Mouse (Mus musculus) gonadal fat pad, adult 2 months (tissue): Measurements from ENCODE around the gene Il11ra1. TPM values are rescaled to one million over a fixed set of nuclear protein-coding genes. Genes with fewer than 3 reads are reported as not detected.
"Not testable (repeated sequence)": the region's sequence is repeated elsewhere in the genome, so short reads cannot be mapped to it uniquely, and the experiment has no call there.

Experiments
- DNase-seq: peaks from one replicate; pipeline ENCODE4 v3.0.0-alpha.2; 2012; ENCODE audit warnings: low read depth
- polyA plus RNA-seq: library from polyadenylated mRNA; depleted of rRNA; stranded (reverse); fragments of >200 nt; gene quantifications from 2 replicates; pipeline ENCODE4 v1.2.3, GENCODE M21; 2012; rRNA removed

The Il11ra1 gene
- 67.3 and 81.0 TPM in 2 replicates for polyA plus RNA-seq

GRCm38 (mm10) chr4:41699783-41700182 lies at the start of gene Il11ra1:
Gene Il11ra1 (plus strand): TSS chr4:41699989.
- not testable (repeated sequence) for DNase-seq

- DNase-seq, result no peak
Observed at GRCm38 (mm10) chr4:41653296-41653695, 46.5 kb upstream of the Il11ra1 start.

GRCm38 (mm10) chr4:41653730-41654129 lies 46.1 kb upstream of the Il11ra1 start:
- DNase-seq, result no peak

- no peak for DNase-seq
Observed at GRCm38 (mm10) chr4:41654217-41654616, 45.6 kb upstream of the Il11ra1 start.

GRCm38 (mm10) chr4:41655525-41655924 lies 44.3 kb upstream of the Il11ra1 start:
- no peak for DNase-seq

- no peak for DNase-seq
Observed at GRCm38 (mm10) chr4:41658566-41659384, 41.0 kb upstream of the Il11ra1 start.

- no peak for DNase-seq
Observed at GRCm38 (mm10) chr4:41659556-41659955, 40.2 kb upstream of the Il11ra1 start.

GRCm38 (mm10) chr4:41660851-41661430 lies 38.8 kb upstream of the Il11ra1 start:
- no peak for DNase-seq

- no peak for DNase-seq
Observed at GRCm38 (mm10) chr4:41662723-41663122, 37.1 kb upstream of the Il11ra1 start.

- DNase-seq, result no peak
Observed at GRCm38 (mm10) chr4:41663614-41664013, 36.2 kb upstream of the Il11ra1 start.

- DNase-seq, result no peak
Observed at GRCm38 (mm10) chr4:41664533-41664932, 35.3 kb upstream of the Il11ra1 start.

- DNase-seq, result no peak
Observed at GRCm38 (mm10) chr4:41665009-41665675, 34.6 kb upstream of the Il11ra1 start.

GRCm38 (mm10) chr4:41666646-41667045 lies 33.1 kb upstream of the Il11ra1 start:
- DNase-seq, result no peak

GRCm38 (mm10) chr4:41670836-41671235 lies 29.0 kb upstream of the Il11ra1 start:
- no peak for DNase-seq

GRCm38 (mm10) chr4:41671500-41671899 lies 28.3 kb upstream of the Il11ra1 start:
- no peak for DNase-seq

- no peak for DNase-seq
Observed at GRCm38 (mm10) chr4:41671963-41672480, 27.8 kb upstream of the Il11ra1 start.

GRCm38 (mm10) chr4:41672522-41672963 lies 27.2 kb upstream of the Il11ra1 start:
- no peak for DNase-seq

GRCm38 (mm10) chr4:41673186-41673585 lies 26.6 kb upstream of the Il11ra1 start:
- DNase-seq, result no peak

- no peak for DNase-seq
Observed at GRCm38 (mm10) chr4:41676248-41677005, 23.4 kb upstream of the Il11ra1 start.

GRCm38 (mm10) chr4:41677006-41677629 lies 22.7 kb upstream of the Il11ra1 start:
- DNase-seq, result no peak

- DNase-seq, result no peak
Observed at GRCm38 (mm10) chr4:41678863-41679262, 20.9 kb upstream of the Il11ra1 start.
